Mouse (Mus musculus) gastrocnemius, postnatal 25 days (tissue): ENCODE measurements around the gene Dedd. TPM values are rescaled to one million over a fixed set of nuclear protein-coding genes. Genes with fewer than 3 reads are reported as not detected.
"Not testable (repeated sequence)": the region's sequence is repeated elsewhere in the genome, so short reads cannot be mapped to it uniquely, and the experiment has no call there.

ENCODE experiments used
- DNase-seq: peaks from one replicate; pipeline ENCODE4 v3.0.0; 2022
- total RNA-seq, 2 experiments: library from RNA; stranded (reverse); gene quantifications; 1 replicate in 1 of 2; 2 replicates in 1 of 2; pipeline ENCODE4 v1.2.3; 2021

Dedd gene
- total RNA-seq, 2 experiments from 2014 or later = 26.4 to 29.6 TPM

- no peak for DNase-seq
Observed at GRCm38 (mm10) chr1:171309321-171309720, 19.6 kb upstream of the Dedd start.

- DNase-seq = no peak
Observed at GRCm38 (mm10) chr1:171319748-171320147, 9.2 kb upstream of the Dedd start.

- no peak for DNase-seq
Observed at GRCm38 (mm10) chr1:171320151-171320550, 8.8 kb upstream of the Dedd start.

DNA sequence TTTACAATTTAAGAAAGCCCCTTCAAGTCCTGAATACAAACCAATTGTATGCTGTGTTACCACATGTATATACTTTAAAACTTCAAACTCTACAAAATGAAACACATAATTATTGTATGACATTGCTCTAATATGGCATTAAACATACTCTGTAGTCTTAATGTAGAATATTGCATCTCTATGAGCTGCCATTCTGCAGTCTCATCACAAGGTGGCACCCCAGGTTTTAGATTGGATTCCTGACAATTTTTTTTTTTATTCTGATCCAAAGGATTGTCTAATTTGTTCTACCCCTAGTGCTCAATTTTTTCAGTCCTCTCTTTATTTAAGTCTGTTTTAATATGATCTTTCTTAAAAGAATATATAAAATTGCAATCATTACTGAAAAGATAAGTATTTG is 7.5 kb upstream of the Dedd start:
- no peak for DNase-seq

DNA sequence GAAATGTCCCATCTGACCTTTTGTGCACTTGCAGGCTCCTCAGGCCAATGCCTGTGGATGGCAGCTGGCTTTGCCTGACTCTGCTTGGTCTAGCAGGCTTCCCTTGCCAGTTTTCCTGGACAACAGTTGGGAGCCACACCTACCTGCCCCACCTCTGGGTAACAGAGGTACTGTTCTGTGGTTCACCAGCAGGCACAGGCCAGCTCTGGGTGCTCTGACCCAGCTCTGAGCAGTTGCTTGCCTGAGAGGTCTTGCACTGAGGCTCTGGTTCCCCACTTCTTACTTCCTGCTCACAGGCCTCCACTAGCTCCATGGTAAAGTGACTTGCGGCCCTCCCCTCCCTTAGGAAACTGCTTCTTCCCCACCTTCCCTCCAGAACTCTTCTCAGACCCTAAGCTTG is 6.9 kb upstream of the Dedd start:
- no peak for DNase-seq

- DNase-seq = no peak
Observed at GRCm38 (mm10) chr1:171325571-171325970, 3.4 kb upstream of the Dedd start.

DNA sequence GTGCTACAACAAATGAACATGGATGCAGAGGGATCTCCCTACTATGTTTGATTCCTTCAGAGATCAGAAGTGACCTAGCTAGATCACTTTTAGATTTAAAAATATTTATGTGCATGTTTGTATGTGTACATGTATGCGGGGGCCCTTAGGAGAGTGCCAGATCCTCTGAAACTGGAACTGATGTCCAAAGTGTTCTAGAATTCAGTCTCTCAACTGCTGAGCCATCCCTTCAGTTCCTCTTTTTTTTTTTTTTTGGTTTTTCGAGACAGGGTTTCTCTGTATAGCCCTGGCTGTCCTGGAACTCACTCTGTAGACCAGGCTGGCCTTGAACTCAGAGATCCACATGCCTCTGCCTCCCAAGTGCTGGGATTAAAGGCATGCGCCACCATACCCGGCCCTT is 2.4 kb upstream of the Dedd start:
- DNase-seq = not testable (repeated sequence)

- DNase-seq = no peak
Observed at GRCm38 (mm10) chr1:171328244-171328643, 701 bp upstream of the Dedd start.

GRCm38 (mm10) chr1:171329433-171330215 is 679 bp downstream of the Dedd start:
- DNase-seq = no peak

GRCm38 (mm10) chr1:171330216-171330560 is 1.2 kb downstream of the Dedd start:
- no peak for DNase-seq

- DNase-seq = no peak
Observed at GRCm38 (mm10) chr1:171342262-171343207, 13.6 kb downstream of the Dedd start.

DNA sequence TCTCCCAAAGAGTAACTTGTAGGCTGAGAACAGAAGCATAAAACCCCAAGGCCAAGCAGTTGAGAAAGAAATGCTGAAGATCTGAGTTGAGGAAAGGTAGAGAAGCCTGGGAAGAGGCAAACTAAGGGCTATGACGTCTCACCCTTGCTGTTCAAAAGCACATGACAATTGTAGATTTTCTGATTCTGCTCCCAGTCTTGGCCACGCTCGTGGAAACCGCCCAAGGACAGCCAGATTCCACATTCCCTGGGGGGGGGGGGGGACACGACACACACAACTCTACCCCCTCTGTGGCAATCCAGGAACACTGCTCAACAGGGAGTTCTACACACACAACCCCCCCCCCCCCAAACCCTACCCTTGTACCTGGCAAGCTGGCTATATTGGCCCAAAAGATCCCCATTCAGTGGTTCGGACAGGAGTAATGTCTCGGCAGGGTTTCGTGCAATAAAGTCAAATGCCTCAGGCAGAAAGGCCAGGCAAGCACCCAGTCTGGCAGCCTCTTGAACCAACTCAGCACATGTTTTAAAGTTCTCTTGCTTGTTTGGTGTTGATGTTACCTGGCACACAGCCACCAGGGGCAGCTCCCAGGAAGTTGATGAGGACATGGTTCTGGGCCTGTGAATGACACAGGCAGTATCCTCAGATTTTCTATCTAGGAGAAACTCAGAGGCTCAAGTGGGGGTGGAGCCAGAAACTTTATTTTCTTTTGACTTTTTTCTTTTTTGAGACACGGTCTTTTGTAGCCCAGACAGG is 15.2 kb downstream of the Dedd start:
- DNase-seq = peak; percentile 31

DNA sequence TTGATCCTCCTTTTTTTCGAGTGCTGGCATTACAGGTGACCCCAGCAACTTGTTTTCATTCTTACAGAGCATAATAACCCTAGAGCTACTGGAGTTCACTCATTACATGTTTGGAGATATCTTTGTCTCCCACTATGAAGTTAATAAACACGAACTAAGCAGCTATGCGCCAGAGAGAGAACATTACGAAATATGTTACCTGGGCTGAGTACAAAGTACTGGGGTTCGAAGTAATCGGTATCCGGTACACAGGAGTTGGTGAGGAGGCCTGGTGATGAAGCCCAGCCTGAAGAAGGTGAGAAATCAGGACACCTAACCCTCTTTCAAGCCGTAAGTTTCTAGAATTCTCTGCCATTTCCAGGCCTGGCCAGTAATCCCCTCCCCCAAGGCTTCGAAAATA is 15.8 kb downstream of the Dedd start:
- DNase-seq = no peak

DNA sequence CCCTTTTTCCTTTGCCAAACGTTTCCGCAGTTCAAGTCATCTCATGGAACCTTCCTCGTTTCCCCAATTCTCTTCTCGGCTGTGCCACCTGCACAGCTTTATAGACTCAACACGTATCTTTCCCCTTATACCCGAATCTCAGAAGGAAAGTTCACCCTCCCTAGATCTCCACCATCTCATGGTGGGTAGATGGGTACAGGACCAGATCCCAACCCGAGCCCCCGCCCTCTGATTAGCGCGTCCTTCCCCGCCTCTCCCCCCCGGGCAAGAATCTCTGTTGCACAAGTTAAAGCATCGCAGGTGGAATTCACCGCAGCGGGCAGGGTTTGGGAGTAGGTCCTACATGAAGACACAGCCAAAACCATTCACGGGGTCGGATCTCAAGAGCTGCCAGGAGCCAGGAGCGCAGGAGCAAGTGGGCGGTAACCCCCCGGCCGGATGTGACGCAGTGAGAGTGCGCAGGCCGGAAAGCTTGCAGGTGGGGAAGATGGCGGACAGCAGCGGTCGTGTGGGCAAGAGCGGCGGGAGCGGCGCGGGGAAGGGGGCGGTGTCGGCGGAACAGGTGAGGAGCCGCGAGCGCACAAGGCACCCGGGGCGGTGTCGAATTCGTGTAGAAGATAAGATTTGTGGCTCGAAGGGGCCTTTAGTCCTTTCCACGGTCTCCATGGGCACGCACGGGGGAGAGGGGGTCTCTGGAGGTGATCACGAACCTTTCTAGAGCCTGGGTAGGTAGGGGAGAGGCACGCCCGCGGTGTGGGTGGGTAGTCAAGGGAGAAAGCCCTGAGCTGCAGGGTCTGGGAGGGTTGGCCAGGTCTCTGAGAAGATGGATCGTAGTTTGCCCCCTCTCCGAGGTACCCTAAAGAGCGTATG is 16.5 kb downstream of the Dedd start, which contains the start of the genes Nit1 and Pfdn2:
Gene Nit1 (minus strand): TSS at position 422 of the 870 bp plus-strand sequence.
Gene Pfdn2 (plus strand): TSS at position 446 of the 870 bp plus-strand sequence.
- DNase-seq = peak; percentile 88

DNA sequence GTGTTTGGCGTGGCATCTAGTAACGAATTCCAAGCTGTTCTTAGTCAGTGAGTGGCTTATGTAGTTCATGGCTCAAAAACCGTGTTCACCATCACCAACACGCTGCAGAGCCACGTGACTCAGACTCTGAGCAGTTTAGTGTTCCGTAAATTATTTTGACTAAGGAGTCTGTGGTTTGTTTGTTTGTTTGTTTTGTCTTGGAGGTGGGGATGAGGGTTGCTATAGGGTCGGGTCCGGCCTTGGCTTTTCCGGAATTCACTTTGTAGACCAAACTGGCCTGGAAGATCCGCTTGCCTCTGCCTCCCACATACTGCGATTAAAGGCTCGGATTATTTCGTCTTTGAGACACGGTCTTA is 17.1 kb downstream of the Dedd start:
- DNase-seq = no peak

DNA sequence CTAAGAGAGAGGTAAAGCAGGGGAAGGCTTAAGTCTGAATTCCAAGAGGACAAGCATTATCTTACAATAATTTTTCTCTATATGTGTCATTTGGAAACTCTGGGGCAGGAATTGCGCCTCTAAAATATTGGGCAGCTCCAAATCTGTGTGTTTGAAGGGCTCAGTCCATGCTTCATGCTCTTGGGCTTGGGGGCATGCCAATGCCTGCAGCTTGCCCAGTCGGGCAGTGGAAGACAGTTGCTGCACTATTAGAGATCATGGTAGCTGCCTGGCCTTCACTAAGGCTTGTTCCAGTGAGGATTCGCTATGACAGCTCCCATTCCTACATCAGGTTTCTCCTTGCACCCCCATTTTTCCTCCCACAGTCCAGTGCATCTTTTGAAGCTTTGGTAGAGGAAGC is 19.7 kb downstream of the Dedd start:
- DNase-seq = no peak

GRCm38 (mm10) chr1:171349210-171349609 is 20.3 kb downstream of the Dedd start:
- no peak for DNase-seq

GRCm38 (mm10) chr1:171355812-171356340 is 26.9 kb downstream of the Dedd start:
- DNase-seq = no peak

DNA sequence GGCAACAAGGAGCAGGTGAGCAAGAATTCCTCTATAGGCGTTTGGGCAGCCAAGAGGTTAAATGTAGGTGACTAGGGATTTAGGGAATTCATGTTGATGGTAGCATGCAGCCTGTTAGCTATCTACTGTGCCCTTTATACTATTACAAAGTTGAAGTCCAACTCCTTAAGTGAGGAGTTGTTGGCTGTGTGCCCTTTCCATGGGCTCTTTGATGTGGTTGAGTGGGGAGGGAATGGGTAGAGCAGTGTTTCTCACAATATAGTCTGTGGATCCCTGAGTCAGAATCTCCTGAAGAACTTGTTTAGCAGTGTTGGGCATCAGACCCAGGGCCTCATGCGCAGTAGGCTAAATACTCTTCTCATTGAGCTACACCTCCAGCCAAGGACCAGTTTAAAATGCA is 27.9 kb downstream of the Dedd start:
- DNase-seq = no peak

GRCm38 (mm10) chr1:171358421-171358820 is 29.5 kb downstream of the Dedd start:
- no peak for DNase-seq

- no peak for DNase-seq
Observed at GRCm38 (mm10) chr1:171360253-171360652, 31.3 kb downstream of the Dedd start.
